Mouse (Mus musculus): ENCODE results near the gene Ifitm2. TPM values are rescaled to one million over a fixed set of nuclear protein-coding genes. Genes with fewer than 3 reads are reported as not detected.

Gene Ifitm2
- polyA plus RNA-seq, 1 experiment = 147 TPM

GRCm38 (mm10) chr7:140961416-140961815 lies 5.6 kb upstream of the Ifitm2 start:
- Histone ChIP-seq H3K27ac (ENCODE audit: control insufficient read depth, insufficient read depth, low read depth, low read length, poor library complexity) (no peak overlapping the region), H3K4me3 (replicated peaks; ENCODE audit: control insufficient read depth, low read depth, low read length) (no peak overlapping the region), H3K4me1 (ENCODE audit: control insufficient read depth, insufficient read depth, low read length) (peaks cover 6% of the 10 kb centered on the region)
- TF ChIP-seq POLR2A (IDR thresholded peaks at IDR 0.05; ENCODE audit: borderline replicate concordance, control insufficient read depth, low read depth, low read length) = no peak
- TF ChIP-seq CTCF (IDR thresholded peaks at IDR 0.05; ENCODE audit: control insufficient read depth, insufficient read depth, low read length) = no peak
- WGBS = 81% methylated on average over 2 of the region's 2 CpGs

GRCm38 (mm10) chr7:140960026-140960425 lies 4.2 kb upstream of the Ifitm2 start:
- Histone ChIP-seq H3K27ac (ENCODE audit: control insufficient read depth, insufficient read depth, low read depth, low read length, poor library complexity) (no peak overlapping the region), H3K4me3 (replicated peaks; ENCODE audit: control insufficient read depth, low read depth, low read length) (no peak overlapping the region), H3K4me1 (ENCODE audit: control insufficient read depth, insufficient read depth, low read length) (peaks cover 6% of the 10 kb centered on the region)
- 55% methylated on average over 5 of the region's 5 CpGs for WGBS
- TF ChIP-seq CTCF (IDR thresholded peaks at IDR 0.05; ENCODE audit: control insufficient read depth, insufficient read depth, low read length) (no peak), POLR2A (IDR thresholded peaks at IDR 0.05; ENCODE audit: borderline replicate concordance, control insufficient read depth, low read depth, low read length) (no peak)

- Histone ChIP-seq H3K27ac (ENCODE audit: control insufficient read depth, insufficient read depth, low read depth, low read length, poor library complexity) (no peak overlapping the region), H3K4me1 (ENCODE audit: control insufficient read depth, insufficient read depth, low read length) (peaks cover 6% of the 10 kb centered on the region), H3K4me3 (replicated peaks; ENCODE audit: control insufficient read depth, low read depth, low read length) (no peak overlapping the region)
- WGBS = 9% methylated on average over 9 of the region's 9 CpGs
- TF ChIP-seq POLR2A (IDR thresholded peaks at IDR 0.05; ENCODE audit: borderline replicate concordance, control insufficient read depth, low read depth, low read length) = no peak
- TF ChIP-seq CTCF (IDR thresholded peaks at IDR 0.05; ENCODE audit: control insufficient read depth, insufficient read depth, low read length) = no peak
These were observed 3.6 kb upstream of the Ifitm2 start for GRCm38 (mm10) chr7:140959181-140959901.

GRCm38 (mm10) chr7:140956556-140956869 lies 726 bp upstream of the Ifitm2 start:
- WGBS = 38% methylated on average over 6 of the region's 6 CpGs
- H3K27ac ChIP-seq (ENCODE audit: control insufficient read depth, insufficient read depth, low read depth, low read length, poor library complexity) = peak overlapping the region; percentile 89
- H3K4me3 ChIP-seq (replicated peaks; ENCODE audit: control insufficient read depth, low read depth, low read length) = no peak overlapping the region
- H3K4me1 ChIP-seq (ENCODE audit: control insufficient read depth, insufficient read depth, low read length) = peaks cover 8% of the 10 kb centered on the region
- TF ChIP-seq POLR2A (IDR thresholded peaks at IDR 0.05; ENCODE audit: borderline replicate concordance, control insufficient read depth, low read depth, low read length) (no peak), CTCF (IDR thresholded peaks at IDR 0.05; ENCODE audit: control insufficient read depth, insufficient read depth, low read length) (no peak)

GRCm38 (mm10) chr7:140955342-140955741 lies 445 bp downstream of the Ifitm2 start:
- Histone ChIP-seq H3K4me3 (replicated peaks; ENCODE audit: control insufficient read depth, low read depth, low read length) (peak overlapping the region; percentile 75), H3K4me1 (ENCODE audit: control insufficient read depth, insufficient read depth, low read length) (peaks cover 8% of the 10 kb centered on the region), H3K27ac (ENCODE audit: control insufficient read depth, insufficient read depth, low read depth, low read length, poor library complexity) (peak overlapping the region; percentile 89)
- under 1% methylated on average over 17 of the region's 17 CpGs for WGBS
- TF ChIP-seq CTCF (IDR thresholded peaks at IDR 0.05; ENCODE audit: control insufficient read depth, insufficient read depth, low read length) (no peak), POLR2A (IDR thresholded peaks at IDR 0.05; ENCODE audit: borderline replicate concordance, control insufficient read depth, low read depth, low read length) (no peak)

- TF ChIP-seq POLR2A (IDR thresholded peaks at IDR 0.05; ENCODE audit: borderline replicate concordance, control insufficient read depth, low read depth, low read length) (no peak), CTCF (IDR thresholded peaks at IDR 0.05; ENCODE audit: control insufficient read depth, insufficient read depth, low read length) (no peak)
- H3K4me1 ChIP-seq (ENCODE audit: control insufficient read depth, insufficient read depth, low read length) = peaks cover 5% of the 10 kb centered on the region
- peak overlapping the region; percentile 89 for H3K27ac ChIP-seq (ENCODE audit: control insufficient read depth, insufficient read depth, low read depth, low read length, poor library complexity)
- H3K4me3 ChIP-seq (replicated peaks; ENCODE audit: control insufficient read depth, low read depth, low read length) = peak overlapping the region; percentile 75
- 3% methylated on average over 9 of the region's 9 CpGs for WGBS
These were observed 1.1 kb downstream of the Ifitm2 start for GRCm38 (mm10) chr7:140954733-140955071.

- peak overlapping the region; percentile 61 for H3K4me3 ChIP-seq (replicated peaks; ENCODE audit: control insufficient read depth, low read depth, low read length)
- 12% methylated on average over 15 of the region's 15 CpGs for WGBS
- no peak for TF ChIP-seq POLR2A (IDR thresholded peaks at IDR 0.05; ENCODE audit: borderline replicate concordance, control insufficient read depth, low read depth, low read length)
- peak overlapping the region; percentile 89 for H3K27ac ChIP-seq (ENCODE audit: control insufficient read depth, insufficient read depth, low read depth, low read length, poor library complexity)
- H3K4me1 ChIP-seq (ENCODE audit: control insufficient read depth, insufficient read depth, low read length) = peaks cover 5% of the 10 kb centered on the region
These were observed 1.7 kb downstream of the Ifitm2 start for GRCm38 (mm10) chr7:140953800-140954732.

GRCm38 (mm10) chr7:140953133-140953532 lies 2.7 kb downstream of the Ifitm2 start:
- Histone ChIP-seq H3K4me1 (ENCODE audit: control insufficient read depth, insufficient read depth, low read length) (peaks cover 5% of the 10 kb centered on the region), H3K27ac (ENCODE audit: control insufficient read depth, insufficient read depth, low read depth, low read length, poor library complexity) (peak overlapping the region; percentile 39), H3K4me3 (replicated peaks; ENCODE audit: control insufficient read depth, low read depth, low read length) (no peak overlapping the region)
- TF ChIP-seq POLR2A (IDR thresholded peaks at IDR 0.05; ENCODE audit: borderline replicate concordance, control insufficient read depth, low read depth, low read length) (no peak), CTCF (IDR thresholded peaks at IDR 0.05; ENCODE audit: control insufficient read depth, insufficient read depth, low read length) (no peak)
- 40% methylated on average over 11 of the region's 11 CpGs for whole genome bisulfite sequencing
